Mouse (Mus musculus) kidney, postnatal 0 days (tissue): ENCODE measurements around the gene Bin2. TPM values are rescaled to one million over a fixed set of nuclear protein-coding genes. Genes with fewer than 3 reads are reported as not detected.
A peak's percentile ranks its signal among the peaks of the same experiment; 100 is the strongest.

ENCODE experiments used
- ATAC-seq: fragments of 200-750 bp; cut with Nextera tagmentation; replicated peaks from 2 replicates; pipeline ENCODE4 v1.8.0; 2017; ENCODE audit warnings: low read depth, moderate number of reproducible peaks, moderate TSS enrichment, moderate library complexity; ENCODE audit not compliant: low FRiP score
- DNase-seq: peaks from one replicate; pipeline ENCODE4 v3.0.0-alpha.2; 2016; ENCODE audit warnings: low spot score
- H3K27ac ChIP-seq: fragments of 300-500 bp; sonication (generic); 2 replicates; pipeline ENCODE4 v1.5.1; 2014; ENCODE audit warnings: mild to moderate bottlenecking
- H3K27me3 ChIP-seq: fragments of 300-500 bp; sonication (generic); 2 replicates; pipeline ENCODE4 v1.6.1; 2014; ENCODE audit warnings: low read length, mixed read lengths; ENCODE audit not compliant: insufficient read depth
- H3K36me3 ChIP-seq: fragments of 300-500 bp; sonication (generic); 2 replicates; pipeline ENCODE4 v1.6.1; 2014; ENCODE audit warnings: low read length, mixed read lengths; ENCODE audit not compliant: insufficient read depth
- H3K4me1 ChIP-seq: fragments of 300-500 bp; sonication (generic); replicated peaks from 2 replicates; pipeline ENCODE4 v1.6.1; 2014; ENCODE audit warnings: antibody characterized with exemption, low read length, mixed read lengths; ENCODE audit not compliant: insufficient read depth
- H3K4me2 ChIP-seq: fragments of 300-500 bp; sonication (generic); 2 replicates; pipeline ENCODE4 v1.6.1; 2014; ENCODE audit warnings: mild to moderate bottlenecking, low read length, moderate library complexity, mixed read lengths
- H3K4me3 ChIP-seq: fragments of 300-500 bp; sonication (generic); replicated peaks from 2 replicates; pipeline ENCODE4 v1.5.1; 2014; ENCODE audit warnings: low read depth, low read length
- H3K9ac ChIP-seq: fragments of 300-500 bp; sonication (generic); 2 replicates; pipeline ENCODE4 v1.6.1; 2014; ENCODE audit warnings: low read depth, low read length
- H3K9me3 ChIP-seq: fragments of 300-500 bp; sonication (generic); replicated peaks from 2 replicates; pipeline ENCODE4 v1.6.1; 2016; ENCODE audit warnings: low read length, inconsistent platforms, mixed read lengths
- CTCF ChIP-seq: IDR thresholded peaks from 2 replicates; pipeline ENCODE4 v1.5.1; 2016; ENCODE audit warnings: antibody characterized with exemption, low read depth, mild to moderate bottlenecking, moderate library complexity
- WGBS: fragments of 180-500 bp; shearing (Covaris S2); extraction: QIAGEN DNeasy Blood & Tissue Kit; methylation state at CpG from one replicate; pipeline ENCODE4 v1.1.7; 2014; 5-methylcytosine and 5-hydroxymethylcytosine counted together
- polyA plus RNA-seq: library from polyadenylated mRNA; unstranded; fragments of >200 nt; fragmentation: Nextera tagmentation; extraction: Ambion mirVana; gene quantifications from 2 replicates; pipeline ENCODE4 v1.2.1, GENCODE M21; 2015

Bin2 gene
- polyA plus RNA-seq, 1 experiment from 2014 or later, result 0.93 TPM

DNA sequence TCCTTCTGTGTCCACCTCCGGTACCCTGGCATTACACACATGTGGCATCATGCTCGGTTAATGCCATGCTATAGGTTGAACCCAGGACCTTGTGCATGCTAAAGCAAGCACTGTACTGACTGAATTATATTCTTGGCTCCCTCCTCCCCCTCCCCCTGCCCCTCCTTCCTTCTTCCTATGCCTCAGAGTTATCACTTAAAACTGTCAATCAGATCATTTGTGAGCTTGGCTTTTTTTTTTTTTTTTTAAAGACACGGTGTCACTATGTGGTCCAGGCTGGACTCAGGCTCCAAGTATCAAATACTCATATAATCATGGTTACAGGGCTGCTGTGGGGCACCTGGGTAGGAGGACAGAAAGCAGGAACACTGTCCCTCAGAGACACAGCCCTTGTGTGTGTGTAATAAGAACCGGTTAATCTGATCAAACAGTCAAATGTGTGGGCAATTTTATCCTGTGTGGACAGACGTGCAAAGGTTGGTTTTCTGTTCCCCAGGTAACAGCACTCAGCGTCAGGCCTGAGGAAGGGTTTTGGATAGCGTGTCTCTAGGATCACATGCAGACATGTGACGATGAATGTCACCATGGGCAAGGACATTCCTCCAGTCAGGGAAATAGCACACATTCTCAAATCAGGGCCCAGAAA, 39.2 kb upstream of the Bin2 start:
- Histone ChIP-seq H3K4me3 (no peak overlapping the region), H3K4me2 (no peak overlapping the region), H3K27ac (no peak overlapping the region), H3K9ac (no peak overlapping the region), H3K4me1 (peaks cover 10% of the 10 kb centered on the region; the same call in 1 of the 2 replicates), H3K27me3 (no peaks in the 10 kb centered on the region), H3K36me3 (no peaks in the 10 kb centered on the region), H3K9me3 (no peaks in the 10 kb centered on the region)
- WGBS, result 65% methylated on average over 8 of the region's 8 CpGs
- DNase-seq (no peak), ATAC-seq (no peak)
- TF ChIP-seq CTCF, result no peak

DNA sequence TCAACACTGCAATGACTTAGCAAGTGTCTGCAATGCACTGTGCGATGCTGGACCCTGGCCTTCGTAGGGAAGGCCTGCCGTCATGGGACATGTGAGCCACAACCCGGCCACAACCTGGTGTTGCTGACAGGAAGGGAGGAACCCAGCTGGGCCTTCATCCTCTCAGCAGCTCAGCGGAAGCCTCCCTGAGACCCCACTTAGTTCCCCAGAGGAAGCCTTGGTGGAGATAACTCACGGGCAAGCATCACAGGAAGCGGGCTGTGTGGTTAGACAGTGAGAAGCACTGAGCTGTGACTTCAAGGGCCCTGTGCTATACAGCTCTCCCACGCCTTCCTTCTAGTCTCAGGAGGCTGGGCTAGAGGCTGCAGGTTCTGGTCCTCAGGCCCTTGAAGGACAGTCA, 36.9 kb upstream of the Bin2 start:
- WGBS, result 38% methylated on average over 8 of the region's 8 CpGs
- Histone ChIP-seq H3K36me3 (no peaks in the 10 kb centered on the region), H3K27ac (no peak overlapping the region), H3K9me3 (no peaks in the 10 kb centered on the region), H3K4me3 (no peak overlapping the region), H3K9ac (no peak overlapping the region), H3K27me3 (no peaks in the 10 kb centered on the region), H3K4me2 (no peak overlapping the region), H3K4me1 (peaks cover 10% of the 10 kb centered on the region; the same call in 1 of the 2 replicates)
- DNase-seq, result peak; percentile 44
- ATAC-seq, result no peak
- TF ChIP-seq CTCF, result no peak

DNA sequence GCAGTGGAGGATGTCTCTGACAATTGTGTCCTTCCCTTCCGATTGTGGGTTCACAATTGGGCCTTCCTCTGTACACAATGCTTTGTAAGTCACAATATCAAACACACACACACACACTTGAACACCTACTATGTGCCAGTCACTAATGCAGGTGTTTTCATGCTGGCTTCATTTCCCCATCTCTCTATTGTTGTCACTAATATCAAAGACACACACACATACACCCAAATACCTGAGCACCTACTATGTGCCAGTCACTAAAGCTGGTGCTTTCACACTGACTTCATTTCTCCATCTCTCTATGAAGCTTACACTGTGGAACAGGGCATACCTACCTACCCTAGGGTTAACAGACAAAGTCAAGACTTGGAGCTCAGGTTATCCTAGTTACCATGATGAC, 36.0 kb upstream of the Bin2 start:
- no peaks in the 10 kb centered on the region for H3K9me3 ChIP-seq
- ATAC-seq, result no peak
- H3K27me3 ChIP-seq, result no peaks in the 10 kb centered on the region
- TF ChIP-seq CTCF, result no peak
- H3K9ac ChIP-seq, result no peak overlapping the region
- peaks cover 10% of the 10 kb centered on the region; the same call in 1 of the 2 replicates for H3K4me1 ChIP-seq
- H3K4me3 ChIP-seq, result no peak overlapping the region
- 91% methylated on average over 1 of the region's 1 CpGs for WGBS
- DNase-seq, result no peak
- H3K36me3 ChIP-seq, result no peaks in the 10 kb centered on the region
- H3K27ac ChIP-seq, result no peak overlapping the region
- no peak overlapping the region for H3K4me2 ChIP-seq

DNA sequence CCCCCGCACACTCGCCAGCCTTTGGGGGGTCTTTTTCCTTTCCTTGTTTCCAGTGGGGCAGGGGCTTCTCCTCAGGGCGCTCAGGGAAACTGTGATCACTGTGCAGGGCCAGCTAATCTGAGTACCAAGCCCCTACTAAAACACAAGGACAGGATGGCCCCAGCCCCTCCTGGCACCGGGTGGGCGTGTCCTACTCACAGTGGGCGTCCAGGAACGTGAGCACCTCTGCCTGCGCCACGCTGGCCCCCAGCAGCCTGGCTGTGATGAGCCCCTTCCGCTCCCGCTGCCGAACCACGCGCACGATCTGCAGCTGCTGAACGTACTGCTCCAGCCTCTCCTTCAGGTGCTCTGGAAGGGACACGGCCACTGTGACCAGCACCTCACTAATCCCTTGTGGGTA, 34.6 kb upstream of the Bin2 start:
- no peaks in the 10 kb centered on the region for H3K27me3 ChIP-seq
- no peak overlapping the region for H3K4me3 ChIP-seq
- H3K36me3 ChIP-seq, result no peaks in the 10 kb centered on the region
- ATAC-seq (no peak), DNase-seq (no peak)
- 4% methylated on average over 17 of the region's 17 CpGs for WGBS
- no peak for TF ChIP-seq CTCF
- peaks cover 10% of the 10 kb centered on the region; the same call in 1 of the 2 replicates for H3K4me1 ChIP-seq
- peak overlapping the region; percentile 37; the same call in 1 of the 2 replicates for H3K4me2 ChIP-seq
- H3K9ac ChIP-seq, result no peak overlapping the region; the same call in 1 of the 2 replicates
- no peak overlapping the region for H3K27ac ChIP-seq
- H3K9me3 ChIP-seq, result no peaks in the 10 kb centered on the region

DNA sequence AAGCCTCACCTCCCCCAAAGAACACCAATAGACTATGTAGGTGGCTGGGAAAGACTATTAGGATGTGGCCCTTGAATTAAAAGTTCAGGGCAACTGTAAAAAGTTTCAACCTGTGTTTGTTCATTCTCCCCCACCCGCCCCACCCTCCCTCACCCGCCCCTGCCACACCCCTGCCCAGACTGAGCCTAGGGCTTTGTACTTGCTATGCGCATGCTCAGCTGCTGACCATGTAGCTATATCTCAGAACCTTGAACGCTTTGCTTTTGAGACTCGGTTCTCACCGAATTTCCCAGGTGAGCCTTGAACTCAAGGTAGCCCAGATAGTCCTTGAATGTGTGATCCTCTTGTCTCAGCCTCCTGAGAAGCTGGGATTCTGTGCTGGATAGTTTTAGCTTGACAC, 32.5 kb upstream of the Bin2 start:
- Histone ChIP-seq H3K27ac (no peak overlapping the region), H3K36me3 (no peaks in the 10 kb centered on the region), H3K4me3 (no peak overlapping the region), H3K4me1 (peaks cover 10% of the 10 kb centered on the region; the same call in 1 of the 2 replicates), H3K9me3 (no peaks in the 10 kb centered on the region), H3K9ac (no peak overlapping the region), H3K4me2 (no peak overlapping the region), H3K27me3 (no peaks in the 10 kb centered on the region)
- 76% methylated on average over 6 of the region's 6 CpGs for WGBS
- ATAC-seq (no peak), DNase-seq (no peak)
- no peak for TF ChIP-seq CTCF

DNA sequence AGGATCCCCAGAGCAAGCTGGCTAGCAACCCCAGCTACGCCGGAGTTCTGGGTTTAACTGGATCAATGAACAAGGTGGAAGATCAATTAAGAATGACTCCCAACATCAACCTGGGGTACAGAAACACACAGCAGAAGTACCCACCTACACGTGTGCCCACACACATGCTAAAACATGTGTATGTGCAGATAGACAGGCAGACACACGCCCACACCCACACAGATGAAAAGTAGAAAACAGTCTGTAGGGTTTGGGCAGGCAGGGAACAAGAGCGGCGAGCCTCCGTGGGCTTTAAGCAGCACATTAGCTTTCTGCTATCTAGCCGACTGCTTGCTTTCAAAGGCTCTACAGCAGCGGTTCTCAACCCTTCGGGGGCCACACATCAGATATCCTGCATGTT, 31.8 kb upstream of the Bin2 start:
- 70% methylated on average over 10 of the region's 10 CpGs for WGBS
- DNase-seq (no peak), ATAC-seq (no peak)
- Histone ChIP-seq H3K27ac (no peak overlapping the region), H3K9me3 (no peaks in the 10 kb centered on the region), H3K4me1 (peaks cover 9% of the 10 kb centered on the region; the same call in 1 of the 2 replicates), H3K36me3 (no peaks in the 10 kb centered on the region), H3K4me3 (no peak overlapping the region), H3K9ac (no peak overlapping the region), H3K4me2 (no peak overlapping the region), H3K27me3 (no peaks in the 10 kb centered on the region)
- no peak for TF ChIP-seq CTCF

DNA sequence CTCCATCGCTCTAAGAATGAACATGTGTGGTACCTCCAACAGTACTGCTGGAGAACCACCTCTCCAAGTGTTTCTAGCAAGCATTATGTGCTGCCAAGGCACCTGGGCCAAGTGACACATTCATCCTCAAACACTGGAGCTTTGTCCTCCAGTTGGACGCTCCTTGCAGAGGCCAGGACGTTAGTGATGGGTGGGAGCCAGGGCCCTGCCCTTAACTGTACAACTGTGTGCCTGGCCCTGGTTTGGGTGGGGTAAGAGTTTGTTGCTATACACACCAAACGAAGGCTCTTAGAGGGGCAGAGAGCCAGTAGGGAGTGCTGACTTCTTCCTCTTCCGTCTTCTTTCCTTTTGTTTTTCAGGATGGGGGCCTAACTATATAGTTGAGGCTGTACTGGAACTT, 31.1 kb upstream of the Bin2 start:
- H3K4me1 ChIP-seq, result peaks cover 7% of the 10 kb centered on the region; the same call in 1 of the 2 replicates
- DNase-seq (no peak), ATAC-seq (no peak)
- WGBS, result 78% methylated on average over 5 of the region's 5 CpGs
- TF ChIP-seq CTCF, result no peak
- no peak overlapping the region for H3K4me2 ChIP-seq
- H3K9ac ChIP-seq, result no peak overlapping the region
- no peaks in the 10 kb centered on the region for H3K36me3 ChIP-seq
- no peaks in the 10 kb centered on the region for H3K27me3 ChIP-seq
- H3K4me3 ChIP-seq, result no peak overlapping the region
- H3K27ac ChIP-seq, result no peak overlapping the region
- no peaks in the 10 kb centered on the region for H3K9me3 ChIP-seq
